Mouse (Mus musculus) B cell, adult 62 days (primary cell): Measurements from ENCODE around the gene Gm10961. TPM values are rescaled to one million over a fixed set of nuclear protein-coding genes. Genes with fewer than 3 reads are reported as not detected.

Experiments
- total RNA-seq: library from RNA; stranded (reverse); gene quantifications from 4 replicates; pipeline ENCODE4 v1.2.4, GENCODE M21; 2023

The Gm10961 gene
- total RNA-seq: not detected in 4 replicates

DNA sequence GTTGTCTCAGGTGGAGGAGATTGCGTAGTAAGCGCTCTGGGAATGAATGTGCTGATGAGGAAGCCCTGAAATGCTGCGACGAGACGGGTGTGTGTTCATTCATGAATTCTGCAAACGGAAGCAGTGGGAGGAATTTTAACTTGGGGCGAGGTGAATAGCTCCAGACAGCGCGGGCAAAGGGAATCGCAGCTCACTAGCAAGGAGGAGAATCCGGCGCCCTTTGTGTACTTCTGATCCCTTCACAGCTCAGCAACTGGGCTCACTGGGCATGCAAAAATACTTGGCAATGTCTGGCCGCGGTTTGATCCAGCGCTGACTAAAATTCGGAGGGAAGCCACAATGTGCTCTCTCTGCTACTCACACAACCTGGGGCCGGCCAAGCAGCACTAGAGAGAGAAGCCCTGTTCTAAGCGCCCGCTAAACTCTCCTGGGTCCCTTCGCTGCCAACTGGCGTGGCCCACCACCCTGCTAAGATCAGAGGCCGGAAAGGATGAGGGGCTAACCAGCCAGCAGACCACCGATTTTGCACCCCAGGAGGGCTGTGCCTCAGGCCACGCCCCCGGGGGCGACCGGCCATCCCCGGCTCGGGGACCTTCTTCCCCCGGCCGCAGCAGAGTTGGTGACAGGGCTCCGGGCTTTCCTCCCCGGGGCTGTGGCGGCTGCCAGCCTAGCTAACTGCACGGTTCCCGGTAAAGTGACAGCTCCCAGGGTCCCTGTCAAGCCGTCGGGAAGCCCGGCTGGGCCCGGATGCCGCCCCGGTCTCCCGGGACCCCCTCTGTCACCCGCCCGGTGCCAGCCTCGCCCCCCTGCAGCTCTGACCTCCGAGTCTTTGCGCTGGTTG, at the start of gene Gm10961:
Gene Gm10961, plus strand, starts transcription at position 641 of the 841 bp plus-strand sequence.

GRCm38 (mm10) chr3:107594662-107595263, 36.4 kb upstream of the Gm10961 start, which contains the start of gene Alx3:
Gene Alx3, plus strand, starts transcription at chr3:107595031.

DNA sequence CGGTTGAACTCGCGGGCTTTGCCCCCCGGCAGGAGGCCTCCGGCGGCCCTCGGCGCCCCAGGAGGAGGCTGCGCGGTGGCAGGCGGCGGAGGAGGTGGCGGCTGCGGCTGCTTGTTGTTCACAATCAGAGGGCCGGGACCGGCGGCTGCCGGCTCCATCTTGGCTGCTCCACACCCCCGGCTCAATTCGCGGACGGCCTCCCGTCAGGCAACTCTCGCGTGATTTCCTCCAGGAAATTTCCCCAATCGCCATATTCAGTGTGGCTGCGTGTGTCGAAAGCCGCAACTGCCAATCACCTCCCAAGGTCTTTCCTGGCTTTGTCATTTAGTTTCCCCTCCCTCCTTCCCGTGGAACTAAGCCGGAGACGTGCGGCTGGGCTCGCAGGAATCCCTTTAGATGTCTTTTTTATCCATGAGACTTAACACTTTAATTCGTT, 419 bp downstream of the Gm10961 start, which contains the start of gene Strip1:
Gene Strip1, minus strand, starts transcription at position 172 of the 436 bp plus-strand sequence.

Other genes starting within 250 kb of the Gm10961 start
- gene Kcnc4, start 171.8 kb upstream of the Gm10961 start, total RNA-seq: not detected in 4 replicates
- gene Slc6a17, start 113.3 kb upstream of the Gm10961 start, total RNA-seq: 3.0 TPM in 1 of 4 replicates, not detected in the others
- gene Ubl4b, start 76.2 kb upstream of the Gm10961 start, total RNA-seq: not detected in 4 replicates
- not detected in 4 replicates for gene Alx3, start 36.3 kb upstream of the Gm10961 start, total RNA-seq
- 46.2 to 52.3 TPM (median 49.8 TPM) in 4 replicates for gene Strip1, start 372 bp downstream of the Gm10961 start, total RNA-seq
- gene Ahcyl1, start 65.2 kb downstream of the Gm10961 start, total RNA-seq: 69.3 to 75.3 TPM (median 74.1 TPM) in 4 replicates
- 7.1 to 13.1 TPM (median 8.4 TPM) in 4 replicates for gene Csf1, start 129.1 kb downstream of the Gm10961 start, total RNA-seq
- gene Eps8l3, start 245.9 kb downstream of the Gm10961 start, total RNA-seq: not detected in 4 replicates